Mouse (Mus musculus) ES-E14 (cell line): Measurements from ENCODE around the gene Olfr1494. TPM values are rescaled to one million over a fixed set of nuclear protein-coding genes. Genes with fewer than 3 reads are reported as not detected.

Source experiments
- DNase-seq: peaks from one replicate; pipeline ENCODE4 v3.0.0-alpha.2; 2013; ENCODE audit warnings: low read depth, low spot score
- H3K27ac ChIP-seq: 2 replicates; pipeline ENCODE4 v1.5.1; 2012; ENCODE audit warnings: low read depth, mild to moderate bottlenecking, low read length, moderate library complexity, mixed read lengths; ENCODE audit not compliant: poor library complexity, insufficient read depth, severe bottlenecking
- H3K36me3 ChIP-seq: 2 replicates; pipeline ENCODE4 v1.6.1; 2012; ENCODE audit warnings: mild to moderate bottlenecking, low read length, moderate library complexity, mixed read lengths; ENCODE audit not compliant: control insufficient read depth, poor library complexity, insufficient read depth, severe bottlenecking
- H3K4me1 ChIP-seq, 2 experiments: fragments of 150-350 bp in 1 of 2; sonication (generic) in 1 of 2; 2 replicates each; pipeline ENCODE4 v1.6.1; 2012; ENCODE audit warnings: low read length in 2 of 2, mild to moderate bottlenecking in 1 of 2, mixed read lengths in 1 of 2; ENCODE audit not compliant: control insufficient read depth in 2 of 2, insufficient read depth in 2 of 2, poor library complexity in 1 of 2
- H3K4me3 ChIP-seq, 2 experiments: fragments of 150-350 bp in 1 of 2; sonication (generic) in 1 of 2; 2 replicates each; pipeline ENCODE4 v1.5.1; 2012; ENCODE audit warnings: low read length in 2 of 2, low read depth in 1 of 2, mild to moderate bottlenecking in 1 of 2, mixed read lengths in 1 of 2; ENCODE audit not compliant: insufficient read depth in 1 of 2, poor library complexity in 1 of 2, severe bottlenecking in 1 of 2
- H3K9ac ChIP-seq: 2 replicates; pipeline ENCODE4 v1.6.1; 2012; ENCODE audit warnings: low read depth, mild to moderate bottlenecking, low read length, mixed read lengths; ENCODE audit not compliant: poor library complexity, insufficient read depth, severe bottlenecking
- H3K9me3 ChIP-seq: fragments of 150-350 bp; sonication (generic); 2 replicates; pipeline ENCODE4 v1.6.1; 2012; ENCODE audit warnings: low read depth, mild to moderate bottlenecking, low read length; ENCODE audit not compliant: control insufficient read depth, insufficient read depth
- CHD2 ChIP-seq: IDR thresholded peaks from 2 replicates; pipeline ENCODE4 v1.6.1; 2014; ENCODE audit warnings: mild to moderate bottlenecking, low read depth, low read length, inconsistent platforms
- HCFC1 ChIP-seq: IDR thresholded peaks from 2 replicates; pipeline ENCODE4 v1.6.1; 2012; ENCODE audit warnings: low read length, inconsistent platforms, borderline replicate concordance; ENCODE audit not compliant: insufficient read depth
- MAFK ChIP-seq: IDR thresholded peaks from 2 replicates; pipeline ENCODE4 v1.6.1; 2014; ENCODE audit warnings: mild to moderate bottlenecking, low read depth, low read length, inconsistent platforms; ENCODE audit not compliant: insufficient read depth
- ZC3H11A ChIP-seq: IDR thresholded peaks from 2 replicates; pipeline ENCODE4 v1.6.1; 2012; ENCODE audit warnings: low read depth, mild to moderate bottlenecking, inconsistent platforms, low read length, borderline replicate concordance
- ZNF384 ChIP-seq: IDR thresholded peaks from 2 replicates; pipeline ENCODE4 v1.6.1; 2012; ENCODE audit warnings: low read depth, low read length, inconsistent platforms
- in situ Hi-C, 2 experiments: fragments of 600-800 bp; cut with MboI; formaldehyde crosslinking; loops; one replicate each; pipeline ENCODE4 v1.15.1; 2025; ENCODE audit warnings: low sequenced_read_pairs in 2 of 2, inconsistent platforms in 1 of 2; ENCODE audit not compliant: unreplicated experiment in 2 of 2
- total RNA-seq: library from RNA; depleted of rRNA; stranded (reverse); fragments of 300-350 nt; gene quantifications from 2 replicates; pipeline ENCODE4 v1.2.3, GENCODE M21; 2012; rRNA removed

Gene Olfr1494
- total RNA-seq = 0.22 and 0.26 TPM in 2 replicates

DNA sequence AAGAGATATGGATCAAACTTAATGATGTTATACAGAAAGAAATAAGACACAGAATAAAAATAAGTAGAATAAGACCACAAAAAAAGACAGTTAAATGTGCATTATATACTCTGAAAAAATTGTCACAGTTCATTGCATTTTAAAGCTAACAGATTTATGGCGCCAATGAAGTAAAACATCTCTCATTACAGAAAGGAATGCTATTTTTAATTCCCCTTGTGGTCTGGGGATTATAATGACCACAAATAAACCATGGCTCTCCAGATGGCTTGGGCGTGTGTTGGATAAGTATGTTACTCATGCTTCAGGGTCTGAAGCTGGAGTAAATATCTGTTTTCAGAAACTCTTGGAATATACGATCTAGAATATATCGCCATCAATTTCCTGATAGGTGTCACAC, at the start of gene Olfr1494:
TSS of gene Olfr1494 (plus strand) at position 301 of the 400 bp plus-strand sequence.
- H3K4me1 ChIP-seq = no peaks in the 10 kb centered on the region
- H3K36me3 ChIP-seq = no peaks in the 10 kb centered on the region
- DNase-seq = no peak
- H3K27ac ChIP-seq = no peak within 1 kb of the TSS
- in situ Hi-C loops = no loop called here
- H3K9me3 ChIP-seq = no peaks in the 10 kb centered on the region
- H3K9ac ChIP-seq = no peak within 1 kb of the TSS
- no peak for TF ChIP-seq ZNF384
- TF ChIP-seq ZC3H11A = no peak
- no peak for TF ChIP-seq HCFC1
- no peak for TF ChIP-seq CHD2
- no peak for TF ChIP-seq MAFK
- no peak within 1 kb of the TSS for H3K4me3 ChIP-seq

DNA sequence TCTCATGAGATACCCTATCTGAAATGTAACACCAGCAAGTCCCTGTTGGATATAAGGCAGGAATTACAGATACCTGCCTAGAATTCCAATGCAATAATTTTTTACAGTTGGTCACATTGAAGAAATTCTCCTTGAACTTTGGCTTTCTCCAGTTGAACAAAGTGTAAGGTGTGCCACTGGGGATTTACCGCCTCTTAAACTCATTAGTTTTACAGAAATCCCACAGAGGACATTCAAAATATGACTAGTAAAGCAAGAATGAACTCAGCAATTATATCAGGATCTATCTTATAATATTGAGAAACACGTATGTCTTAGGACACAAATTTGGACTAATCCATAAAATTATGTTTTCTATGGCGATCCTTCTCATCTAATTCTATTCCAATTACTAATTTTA, 42.6 kb upstream of the Olfr1494 start, which contains the start of gene Olfr1491:
TSS of gene Olfr1491 (plus strand) at position 301 of the 400 bp plus-strand sequence.
- H3K4me3 ChIP-seq = no peak within 1 kb of the TSS
- no peaks in the 10 kb centered on the region for H3K9me3 ChIP-seq
- no peaks in the 10 kb centered on the region for H3K36me3 ChIP-seq
- TF ChIP-seq ZC3H11A (no peak), CHD2 (no peak), HCFC1 (no peak), ZNF384 (no peak), MAFK (no peak)
- H3K9ac ChIP-seq = no peak within 1 kb of the TSS
- no peak within 1 kb of the TSS for H3K27ac ChIP-seq
- in situ Hi-C loops = no loop called here
- H3K4me1 ChIP-seq = no peaks in the 10 kb centered on the region
- no peak for DNase-seq

- Histone ChIP-seq H3K27ac (no peak within 1 kb of the TSS), H3K9ac (no peak within 1 kb of the TSS), H3K4me1 (no peaks in the 10 kb centered on the region), H3K4me3 (no peak within 1 kb of the TSS), H3K36me3 (no peaks in the 10 kb centered on the region), H3K9me3 (no peaks in the 10 kb centered on the region)
- TF ChIP-seq CHD2 (no peak), MAFK (no peak), ZC3H11A (no peak), HCFC1 (no peak), ZNF384 (no peak)
- no peak for DNase-seq
- in situ Hi-C loops = no loop called here
Measured at GRCm38 (mm10) chr19:13722978-13723377, 16.6 kb upstream of the Olfr1494 start, which contains the start of gene Olfr1493-ps1. Olfr1493-ps1 (plus strand) TSS chr19:13723278.

DNA sequence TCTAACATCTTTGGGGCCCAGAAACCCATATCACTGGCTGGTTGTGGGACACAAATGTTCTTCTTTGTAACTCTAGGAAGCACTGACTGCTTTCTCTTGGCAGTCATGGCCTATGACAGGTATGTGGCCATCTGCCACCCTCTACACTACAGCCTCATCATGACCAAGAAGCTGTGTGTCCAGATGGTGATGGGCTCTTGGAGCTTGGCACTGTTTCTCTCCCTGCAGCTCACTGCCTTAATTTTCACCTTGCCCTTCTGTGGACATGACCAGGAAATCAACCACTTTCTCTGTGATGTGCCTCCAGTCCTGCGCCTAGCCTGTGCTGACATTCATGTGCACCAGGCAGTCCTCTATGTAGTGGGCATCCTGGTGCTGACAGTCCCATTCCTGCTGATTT, 9.8 kb downstream of the Olfr1494 start:
- Histone ChIP-seq H3K9me3 (no peaks in the 10 kb centered on the region), H3K4me3 (no peak overlapping the region), H3K9ac (no peak overlapping the region), H3K36me3 (no peaks in the 10 kb centered on the region), H3K27ac (no peak overlapping the region), H3K4me1 (no peaks in the 10 kb centered on the region)
- no peak for DNase-seq
- in situ Hi-C loops = no loop called here
- TF ChIP-seq HCFC1 (no peak), ZNF384 (no peak), MAFK (no peak)

- no peak for TF ChIP-seq HCFC1
- no peak for TF ChIP-seq MAFK
- no peak for TF ChIP-seq ZNF384
- no peak for TF ChIP-seq CHD2
- no peak for TF ChIP-seq ZC3H11A
- Histone ChIP-seq H3K36me3 (no peaks in the 10 kb centered on the region), H3K9ac (no peak within 1 kb of the TSS), H3K9me3 (no peaks in the 10 kb centered on the region), H3K27ac (no peak within 1 kb of the TSS), H3K4me1 (no peaks in the 10 kb centered on the region), H3K4me3 (no peak within 1 kb of the TSS)
- DNase-seq = no peak
- in situ Hi-C loops = no loop called here
Measured at GRCm38 (mm10) chr19:13764306-13764705, 24.8 kb downstream of the Olfr1494 start, which contains the start of gene Olfr1495. Olfr1495 (plus strand) TSS chr19:13764606.
